Mouse (Mus musculus) E14TG2a.4 (cell line): Measurements from ENCODE around the gene Gpr179.

ENCODE experiments used
- CTCF ChIP-seq: conservative IDR thresholded peaks from 2 replicates; pipeline ENCODE4 v1.5.1; 2014; ENCODE audit warnings: low read length
- NANOG ChIP-seq: IDR thresholded peaks from 2 replicates; pipeline ENCODE4 v1.6.1; 2014; ENCODE audit warnings: borderline replicate concordance, low read length, mixed read lengths

DNA sequence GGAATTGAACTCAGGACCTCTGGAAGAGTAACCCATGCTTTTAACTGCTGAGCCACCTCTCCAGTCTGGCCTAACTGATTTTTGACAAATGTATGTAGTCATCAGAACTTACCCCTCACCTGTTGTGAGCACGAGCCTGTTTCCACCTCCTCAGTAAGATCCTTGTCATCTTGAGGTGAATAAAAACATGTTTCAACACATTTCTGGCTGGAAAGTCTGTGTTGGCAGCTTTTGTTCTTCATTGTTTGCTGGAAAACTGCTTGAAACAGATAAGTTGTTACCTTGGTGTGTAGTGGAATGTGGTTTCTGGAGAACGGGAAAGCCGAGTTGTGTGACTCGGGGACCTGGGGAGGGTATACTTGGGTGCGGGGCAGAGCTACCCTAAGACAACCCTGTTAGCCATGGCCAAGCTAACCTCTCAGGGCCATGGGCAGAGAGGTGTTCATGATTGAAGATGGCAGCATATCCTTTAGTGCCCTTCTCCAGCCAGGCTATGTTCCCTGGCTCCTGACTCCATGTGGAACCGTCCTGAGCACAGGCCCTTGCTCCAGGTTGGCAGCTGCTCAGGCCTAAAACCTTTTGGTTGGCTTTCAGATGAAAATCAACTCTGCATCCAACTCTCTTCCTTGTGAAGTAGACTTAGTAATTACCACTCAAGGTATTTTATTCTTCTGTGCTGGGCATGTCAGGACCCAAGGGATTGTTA, 20.4 kb upstream of the Gpr179 start:
- TF ChIP-seq CTCF (no peak), NANOG (no peak)
